Mouse (Mus musculus) heart, embryonic 15.5 days (tissue): ENCODE results near the gene Cideb. TPM values are rescaled to one million over a fixed set of nuclear protein-coding genes. Genes with fewer than 3 reads are reported as not detected.
"Not testable (repeated sequence)": the region's sequence is repeated elsewhere in the genome, so short reads cannot be mapped to it uniquely, and the experiment has no call there.

Source experiments
- ATAC-seq: fragments of 200-750 bp; cut with Nextera tagmentation; replicated peaks from 2 replicates; pipeline ENCODE4 v1.8.0; 2017; ENCODE audit warnings: low read depth, moderate TSS enrichment; ENCODE audit not compliant: insufficient number of reproducible peaks, insufficient read depth, low FRiP score
- H3K27ac ChIP-seq: fragments of 300-500 bp; sonication (generic); 2 replicates; pipeline ENCODE4 v1.5.1; 2015; ENCODE audit warnings: mild to moderate bottlenecking, inconsistent platforms
- H3K27me3 ChIP-seq: fragments of 300-500 bp; sonication (generic); 2 replicates; pipeline ENCODE4 v1.6.1; 2015; ENCODE audit warnings: inconsistent platforms
- H3K36me3 ChIP-seq: fragments of 300-500 bp; sonication (generic); 2 replicates; pipeline ENCODE4 v1.6.1; 2015; ENCODE audit warnings: mild to moderate bottlenecking, inconsistent platforms
- H3K4me1 ChIP-seq: fragments of 300-500 bp; sonication (generic); replicated peaks from 2 replicates; pipeline ENCODE4 v1.6.1; 2015; ENCODE audit warnings: inconsistent platforms
- H3K4me2 ChIP-seq: fragments of 300-500 bp; sonication (generic); 2 replicates; pipeline ENCODE4 v1.6.1; 2015; ENCODE audit warnings: inconsistent platforms, mild to moderate bottlenecking, moderate library complexity
- H3K4me3 ChIP-seq: fragments of 300-500 bp; sonication (generic); 2 replicates; pipeline ENCODE4 v1.5.1; 2015; ENCODE audit warnings: mild to moderate bottlenecking, inconsistent platforms
- H3K9ac ChIP-seq: fragments of 300-500 bp; sonication (generic); 2 replicates; pipeline ENCODE4 v1.6.1; 2015; ENCODE audit warnings: mild to moderate bottlenecking, inconsistent platforms
- H3K9me3 ChIP-seq: fragments of 300-500 bp; sonication (generic); replicated peaks from 2 replicates; pipeline ENCODE4 v1.6.1; 2016; ENCODE audit warnings: inconsistent platforms
- whole genome bisulfite sequencing: fragments of 180-500 bp; shearing (Covaris S2); methylation state at CpG from one replicate; pipeline ENCODE4 v1.1.7; 2015; ENCODE audit warnings: mixed read lengths; 5-methylcytosine and 5-hydroxymethylcytosine counted together
- polyA plus RNA-seq: library from polyadenylated mRNA; unstranded; fragments of >200 nt; fragmentation: Nextera tagmentation; extraction: Ambion mirVana; gene quantifications from 2 replicates; pipeline ENCODE4 v1.2.1, GENCODE M21; 2015

The Cideb gene
- polyA plus RNA-seq, 1 experiment from 2014 or later: 1.2 TPM

GRCm38 (mm10) chr14:55763166-55763565, 4.9 kb upstream of the Cideb start:
- H3K27ac ChIP-seq: peak overlapping the region; percentile 44
- no peak for ATAC-seq
- H3K27me3 ChIP-seq: peaks cover 33% of the 10 kb centered on the region
- H3K36me3 ChIP-seq: no peaks in the 10 kb centered on the region
- H3K9ac ChIP-seq: no peak overlapping the region
- H3K4me2 ChIP-seq: peak overlapping the region; percentile 97; the same call in 1 of the 2 replicates
- H3K9me3 ChIP-seq: no peaks in the 10 kb centered on the region
- peaks cover 41% of the 10 kb centered on the region for H3K4me1 ChIP-seq
- WGBS: 22% methylated on average over 7 of the region's 7 CpGs
- H3K4me3 ChIP-seq: no peak overlapping the region; the same call in 1 of the 2 replicates

GRCm38 (mm10) chr14:55762001-55762821, 4.0 kb upstream of the Cideb start:
- Histone ChIP-seq H3K36me3 (no peaks in the 10 kb centered on the region), H3K4me1 (peaks cover 37% of the 10 kb centered on the region), H3K4me3 (peak overlapping the region; percentile 51), H3K4me2 (peak overlapping the region; percentile 97), H3K9ac (peak overlapping the region; percentile 54), H3K27me3 (peaks cover 26% of the 10 kb centered on the region), H3K9me3 (no peaks in the 10 kb centered on the region), H3K27ac (peak overlapping the region; percentile 44)
- WGBS: under 1% methylated on average over 77 of the region's 77 CpGs
- ATAC-seq: peak; percentile 56

- no peaks in the 10 kb centered on the region for H3K36me3 ChIP-seq
- peak within 1 kb of the TSS; percentile 97 for H3K4me2 ChIP-seq
- H3K27ac ChIP-seq: no peak within 1 kb of the TSS
- H3K27me3 ChIP-seq: peaks cover 18% of the 10 kb centered on the region
- H3K4me1 ChIP-seq: peaks cover 36% of the 10 kb centered on the region
- no peak for ATAC-seq
- WGBS: 78% methylated on average over 6 of the region's 6 CpGs
- H3K9ac ChIP-seq: peak within 1 kb of the TSS; percentile 54
- H3K4me3 ChIP-seq: peak within 1 kb of the TSS; percentile 51
- no peaks in the 10 kb centered on the region for H3K9me3 ChIP-seq
These were observed 2.9 kb upstream of the Cideb start, which contains the start of gene Ltb4r2 for GRCm38 (mm10) chr14:55761163-55761562. TSS of gene Ltb4r2 (plus strand) at chr14:55761428.

- Histone ChIP-seq H3K4me2 (peak overlapping the region; percentile 54), H3K4me3 (peak overlapping the region; percentile 28), H3K9ac (0 out of 2 replicates have a peak overlapping the region, but pooled peaks have one; percentile 30), H3K4me1 (peaks cover 36% of the 10 kb centered on the region), H3K27me3 (peaks cover 18% of the 10 kb centered on the region)
- 0% methylated on average over 6 of the region's 6 CpGs for WGBS
- ATAC-seq, H3K36me3 ChIP-seq, H3K9me3 ChIP-seq, H3K27ac ChIP-seq: not testable (repeated sequence)
These were observed 1.9 kb upstream of the Cideb start for GRCm38 (mm10) chr14:55760156-55760555.

GRCm38 (mm10) chr14:55757566-55757965, 692 bp downstream of the Cideb start:
- Histone ChIP-seq H3K4me1 (peaks cover 25% of the 10 kb centered on the region), H3K36me3 (peaks cover 31% of the 10 kb centered on the region), H3K27me3 (peaks cover 12% of the 10 kb centered on the region), H3K27ac (no peak overlapping the region), H3K4me3 (no peak overlapping the region), H3K9me3 (no peaks in the 10 kb centered on the region), H3K4me2 (no peak overlapping the region), H3K9ac (no peak overlapping the region)
- no peak for ATAC-seq
- 34% methylated on average over 6 of the region's 6 CpGs for WGBS

- no peak overlapping the region for H3K27ac ChIP-seq
- no peak for ATAC-seq
- peaks cover 37% of the 10 kb centered on the region for H3K36me3 ChIP-seq
- H3K4me2 ChIP-seq: peak overlapping the region; percentile 92; the same call in 1 of the 2 replicates
- H3K9me3 ChIP-seq: no peaks in the 10 kb centered on the region
- WGBS: 86% methylated on average over 10 of the region's 10 CpGs
- H3K9ac ChIP-seq: no peak overlapping the region
- H3K4me3 ChIP-seq: peak overlapping the region; percentile 94
- H3K27me3 ChIP-seq: no peaks in the 10 kb centered on the region
- peaks cover 30% of the 10 kb centered on the region for H3K4me1 ChIP-seq
These were observed 11.0 kb downstream of the Cideb start for GRCm38 (mm10) chr14:55747051-55747847.

- peaks cover 30% of the 10 kb centered on the region for H3K4me1 ChIP-seq
- peak overlapping the region; percentile 92 for H3K9ac ChIP-seq
- no peaks in the 10 kb centered on the region for H3K9me3 ChIP-seq
- H3K4me3 ChIP-seq: peak overlapping the region; percentile 94
- no peaks in the 10 kb centered on the region for H3K27me3 ChIP-seq
- H3K36me3 ChIP-seq: peaks cover 35% of the 10 kb centered on the region
- ATAC-seq: no peak
- under 1% methylated on average over 31 of the region's 31 CpGs for WGBS
- H3K27ac ChIP-seq: peak overlapping the region; percentile 59
- H3K4me2 ChIP-seq: peak overlapping the region; percentile 92
These were observed 12.4 kb downstream of the Cideb start for GRCm38 (mm10) chr14:55745861-55746237.

GRCm38 (mm10) chr14:55745180-55745860, 12.9 kb downstream of the Cideb start, which contains the start of the genes Dhrs1 and Nop9:
TSS of gene Dhrs1 (minus strand) at chr14:55745690.
TSS of gene Nop9 (plus strand) at chr14:55745693.
- Histone ChIP-seq H3K27ac (peak within 1 kb of the TSS; percentile 65), H3K4me3 (peak within 1 kb of the TSS; percentile 94), H3K36me3 (peaks cover 33% of the 10 kb centered on the region), H3K4me2 (peak within 1 kb of the TSS; percentile 92), H3K9me3 (no peaks in the 10 kb centered on the region), H3K27me3 (no peaks in the 10 kb centered on the region), H3K4me1 (peaks cover 30% of the 10 kb centered on the region), H3K9ac (peak within 1 kb of the TSS; percentile 92)
- peak; percentile 82 for ATAC-seq
- 1% methylated on average over 48 of the region's 48 CpGs for WGBS

GRCm38 (mm10) chr14:55743711-55744110, 14.5 kb downstream of the Cideb start:
- Histone ChIP-seq H3K27ac (no peak overlapping the region), H3K4me1 (peaks cover 30% of the 10 kb centered on the region), H3K9ac (peak overlapping the region; percentile 39; the same call in 1 of the 2 replicates), H3K9me3 (no peaks in the 10 kb centered on the region), H3K27me3 (no peaks in the 10 kb centered on the region), H3K4me3 (0 out of 2 replicates have a peak overlapping the region, but pooled peaks have one; percentile 7), H3K36me3 (peaks cover 36% of the 10 kb centered on the region; the same call in 1 of the 2 replicates), H3K4me2 (peak overlapping the region; percentile 18)
- 0 out of 2 replicates have a peak, but pooled peaks have one; percentile 50 for ATAC-seq
- 20% methylated on average over 10 of the region's 10 CpGs for WGBS

- Histone ChIP-seq H3K4me2 (no peak overlapping the region), H3K9me3 (no peaks in the 10 kb centered on the region), H3K27ac (no peak overlapping the region), H3K27me3 (no peaks in the 10 kb centered on the region), H3K4me3 (no peak overlapping the region), H3K4me1 (no peaks in the 10 kb centered on the region), H3K36me3 (peaks cover 40% of the 10 kb centered on the region; the same call in 1 of the 2 replicates), H3K9ac (no peak overlapping the region)
- WGBS: 84% methylated on average over 9 of the region's 9 CpGs
- no peak for ATAC-seq
These were observed 21.1 kb downstream of the Cideb start for GRCm38 (mm10) chr14:55737086-55737687.
